Mouse (Mus musculus): Measurements from ENCODE around the gene Aig1.

GRCm38 (mm10) chr10:13714199-13714919, 154.4 kb downstream of the Aig1 start:
- TF ChIP-seq EP300 (IDR thresholded peaks at IDR 0.05): no peak
- no peak for TF ChIP-seq CTCF (IDR thresholded peaks at IDR 0.05)

All from lung, postnatal 0 days (tissue).